Mouse (Mus musculus): Measurements from ENCODE around the gene Hist2h2aa2.
"Not testable (repeated sequence)": the region's sequence is repeated elsewhere in the genome, so short reads cannot be mapped to it uniquely, and the experiment has no call there.

Hist2h2aa2 gene

GRCm38 (mm10) chr3:96209242-96209641 is 30.8 kb downstream of the Hist2h2aa2 start:
- no peak for DNase-seq (ENCODE audit: low read depth, low spot score)
- H3K27me3 ChIP-seq (ENCODE audit: control insufficient read depth, insufficient read depth, low read length, poor library complexity, severe bottlenecking) = no peaks in the 10 kb centered on the region
- H3K36me3 ChIP-seq (ENCODE audit: control insufficient read depth, insufficient read depth, low read length, poor library complexity, severe bottlenecking) = no peaks in the 10 kb centered on the region

GRCm38 (mm10) chr3:96207819-96208218 is 32.3 kb downstream of the Hist2h2aa2 start:
- no peak for DNase-seq (ENCODE audit: low read depth, low spot score)
- Histone ChIP-seq H3K27me3 (ENCODE audit: control insufficient read depth, insufficient read depth, low read length, poor library complexity, severe bottlenecking) (no peaks in the 10 kb centered on the region), H3K36me3 (ENCODE audit: control insufficient read depth, insufficient read depth, low read length, poor library complexity, severe bottlenecking) (no peaks in the 10 kb centered on the region)

GRCm38 (mm10) chr3:96199731-96200130 is 40.3 kb downstream of the Hist2h2aa2 start:
- DNase-seq (ENCODE audit: low read depth, low spot score) = peak; percentile 58
- no peaks in the 10 kb centered on the region for H3K27me3 ChIP-seq (ENCODE audit: control insufficient read depth, insufficient read depth, low read length, poor library complexity, severe bottlenecking)
- H3K36me3 ChIP-seq (ENCODE audit: control insufficient read depth, insufficient read depth, low read length, poor library complexity, severe bottlenecking) = no peaks in the 10 kb centered on the region

- H3K27me3 ChIP-seq (ENCODE audit: control insufficient read depth, insufficient read depth, low read length, poor library complexity, severe bottlenecking); H3K36me3 ChIP-seq (ENCODE audit: control insufficient read depth, insufficient read depth, low read length, poor library complexity, severe bottlenecking); DNase-seq (ENCODE audit: low read depth, low spot score): not testable (repeated sequence)
These were observed 41.4 kb downstream of the Hist2h2aa2 start for GRCm38 (mm10) chr3:96198601-96199251.

- DNase-seq (ENCODE audit: low read depth, low spot score) = peak; percentile 84
- H3K27me3 ChIP-seq (ENCODE audit: control insufficient read depth, insufficient read depth, low read length, poor library complexity, severe bottlenecking) = no peaks in the 10 kb centered on the region
These were observed 41.9 kb downstream of the Hist2h2aa2 start for GRCm38 (mm10) chr3:96198181-96198580.

GRCm38 (mm10) chr3:96197129-96197749 is 42.8 kb downstream of the Hist2h2aa2 start:
- Histone ChIP-seq H3K36me3 (ENCODE audit: control insufficient read depth, insufficient read depth, low read length, poor library complexity, severe bottlenecking) (no peaks in the 10 kb centered on the region), H3K27me3 (ENCODE audit: control insufficient read depth, insufficient read depth, low read length, poor library complexity, severe bottlenecking) (no peaks in the 10 kb centered on the region)
- peak; percentile 91 for DNase-seq (ENCODE audit: low read depth, low spot score)

More at GRCm38 (mm10) chr3:96198181-96198580, 41.9 kb downstream of the Hist2h2aa2 start:
- no peaks in the 10 kb centered on the region for H3K36me3 ChIP-seq (ENCODE audit: control insufficient read depth, insufficient read depth, low read length, poor library complexity, severe bottlenecking)

GRCm38 (mm10) chr3:96196437-96197128 is 43.5 kb downstream of the Hist2h2aa2 start:
- peak; percentile 15 for DNase-seq (ENCODE audit: low read depth, low spot score)
- no peaks in the 10 kb centered on the region for H3K36me3 ChIP-seq (ENCODE audit: control insufficient read depth, insufficient read depth, low read length, poor library complexity, severe bottlenecking)

GRCm38 (mm10) chr3:96195616-96196313 is 44.3 kb downstream of the Hist2h2aa2 start:
- DNase-seq (ENCODE audit: low read depth, low spot score) = peak; percentile 25
- no peaks in the 10 kb centered on the region for H3K36me3 ChIP-seq (ENCODE audit: control insufficient read depth, insufficient read depth, low read length, poor library complexity, severe bottlenecking)
- no peaks in the 10 kb centered on the region for H3K27me3 ChIP-seq (ENCODE audit: control insufficient read depth, insufficient read depth, low read length, poor library complexity, severe bottlenecking)

More at GRCm38 (mm10) chr3:96196437-96197128, 43.5 kb downstream of the Hist2h2aa2 start:
- no peaks in the 10 kb centered on the region for H3K27me3 ChIP-seq (ENCODE audit: control insufficient read depth, insufficient read depth, low read length, poor library complexity, severe bottlenecking)

- DNase-seq (ENCODE audit: low read depth, low spot score) = peak; percentile 45
- H3K27me3 ChIP-seq (ENCODE audit: control insufficient read depth, insufficient read depth, low read length, poor library complexity, severe bottlenecking) = no peaks in the 10 kb centered on the region
- H3K36me3 ChIP-seq (ENCODE audit: control insufficient read depth, insufficient read depth, low read length, poor library complexity, severe bottlenecking) = no peaks in the 10 kb centered on the region
These were observed 45.1 kb downstream of the Hist2h2aa2 start for GRCm38 (mm10) chr3:96194966-96195365.

GRCm38 (mm10) chr3:96192977-96193376 is 47.1 kb downstream of the Hist2h2aa2 start:
- no peaks in the 10 kb centered on the region for H3K36me3 ChIP-seq (ENCODE audit: control insufficient read depth, insufficient read depth, low read length, poor library complexity, severe bottlenecking)
- no peak for DNase-seq (ENCODE audit: low read depth, low spot score)

More at GRCm38 (mm10) chr3:96192977-96193376, 47.1 kb downstream of the Hist2h2aa2 start:
- no peaks in the 10 kb centered on the region for H3K27me3 ChIP-seq (ENCODE audit: control insufficient read depth, insufficient read depth, low read length, poor library complexity, severe bottlenecking)

All from splenic B cell, adult 2 months (primary cell).